Mouse (Mus musculus) stomach, embryonic 14.5 days (tissue): Measurements from ENCODE around the gene Rfk. TPM values are rescaled to one million over a fixed set of nuclear protein-coding genes. Genes with fewer than 3 reads are reported as not detected.

Experiments used
- ATAC-seq: fragments of 200-750 bp; cut with Nextera tagmentation; 2 replicates; pipeline ENCODE4 v1.8.0; 2017; ENCODE audit warnings: low read depth, moderate TSS enrichment; ENCODE audit not compliant: insufficient number of reproducible peaks, insufficient read depth, low FRiP score
- H3K27ac ChIP-seq: fragments of 300-500 bp; sonication (generic); 2 replicates; pipeline ENCODE4 v1.5.1; 2014; ENCODE audit warnings: mild to moderate bottlenecking, low read length, moderate library complexity, mixed read lengths
- H3K27me3 ChIP-seq: fragments of 300-500 bp; sonication (generic); 2 replicates; pipeline ENCODE4 v1.6.1; 2014; ENCODE audit warnings: low read length, control low read depth, mixed read lengths; ENCODE audit not compliant: control insufficient read depth, insufficient read depth
- H3K36me3 ChIP-seq: fragments of 300-500 bp; sonication (generic); 2 replicates; pipeline ENCODE4 v1.6.1; 2014; ENCODE audit warnings: mild to moderate bottlenecking, control low read depth, low read length, moderate library complexity, mixed read lengths; ENCODE audit not compliant: control insufficient read depth, insufficient read depth
- H3K4me1 ChIP-seq: fragments of 300-500 bp; sonication (generic); 2 replicates; pipeline ENCODE4 v1.6.1; 2014; ENCODE audit warnings: low read length, control low read depth, mixed read lengths; ENCODE audit not compliant: control insufficient read depth, insufficient read depth
- H3K4me2 ChIP-seq: fragments of 300-500 bp; sonication (generic); replicated peaks from 2 replicates; pipeline ENCODE4 v1.6.1; 2014; ENCODE audit warnings: low read depth, low read length, control low read depth
- H3K4me3 ChIP-seq: fragments of 300-500 bp; sonication (generic); 2 replicates; pipeline ENCODE4 v1.5.1; 2014; ENCODE audit warnings: low read depth, low read length, control low read depth
- H3K9ac ChIP-seq: fragments of 300-500 bp; sonication (generic); replicated peaks from 2 replicates; pipeline ENCODE4 v1.6.1; 2014; ENCODE audit warnings: low read depth, mild to moderate bottlenecking, control low read depth, low read length, moderate library complexity, mixed read lengths
- H3K9me3 ChIP-seq: fragments of 300-500 bp; sonication (generic); 2 replicates; pipeline ENCODE4 v1.6.1; 2016; ENCODE audit warnings: low read depth, low read length, control low read depth; ENCODE audit not compliant: control insufficient read depth
- WGBS: fragments of 180-500 bp; shearing (Covaris S2); extraction: QIAGEN DNeasy Blood & Tissue Kit; methylation state at CpG from one replicate; pipeline ENCODE4 v1.1.7; 2014; 5-methylcytosine and 5-hydroxymethylcytosine counted together
- polyA plus RNA-seq: library from polyadenylated mRNA; unstranded; fragments of >200 nt; fragmentation: Nextera tagmentation; extraction: Ambion mirVana; gene quantifications from 2 replicates; pipeline ENCODE4 v1.2.1, GENCODE M21; 2014

Gene Rfk
- polyA plus RNA-seq, 1 experiment from 2014 or later = 68.2 TPM

- H3K4me2 ChIP-seq = no peak overlapping the region
- H3K27ac ChIP-seq = no peak overlapping the region
- 80% methylated on average over 7 of the region's 7 CpGs for whole genome bisulfite sequencing
- no peak overlapping the region for H3K4me3 ChIP-seq
- no peaks in the 10 kb centered on the region for H3K27me3 ChIP-seq
- no peak overlapping the region for H3K9ac ChIP-seq
- no peaks in the 10 kb centered on the region for H3K9me3 ChIP-seq
- no peak for ATAC-seq
- H3K36me3 ChIP-seq = no peaks in the 10 kb centered on the region
- H3K4me1 ChIP-seq = no peaks in the 10 kb centered on the region
These were observed 49.7 kb downstream of the Rfk start for GRCm38 (mm10) chr19:17443581-17443980.

Other genes starting within 250 kb of the Rfk start
- gene Gcnt1, start 21.2 kb upstream of the Rfk start, polyA plus RNA-seq = 4.6 and 5.3 TPM in 2 replicates